Mouse (Mus musculus) gastrocnemius, postnatal 25 days (tissue): ENCODE data around the gene Srp54c. TPM values are rescaled to one million over a fixed set of nuclear protein-coding genes. Genes with fewer than 3 reads are reported as not detected.

Source experiments
- DNase-seq: peaks from one replicate; pipeline ENCODE4 v3.0.0; 2022
- total RNA-seq, 2 experiments: library from RNA; stranded (reverse); gene quantifications; 1 replicate in 1 of 2; 2 replicates in 1 of 2; pipeline ENCODE4 v1.2.3; 2021

Srp54c gene
- total RNA-seq, 2 experiments from 2014 or later: 21.9 to 25.3 TPM

- DNase-seq: no peak
These were observed 79.5 kb downstream of the Srp54c start for GRCm38 (mm10) chr12:55309501-55309900.

DNA sequence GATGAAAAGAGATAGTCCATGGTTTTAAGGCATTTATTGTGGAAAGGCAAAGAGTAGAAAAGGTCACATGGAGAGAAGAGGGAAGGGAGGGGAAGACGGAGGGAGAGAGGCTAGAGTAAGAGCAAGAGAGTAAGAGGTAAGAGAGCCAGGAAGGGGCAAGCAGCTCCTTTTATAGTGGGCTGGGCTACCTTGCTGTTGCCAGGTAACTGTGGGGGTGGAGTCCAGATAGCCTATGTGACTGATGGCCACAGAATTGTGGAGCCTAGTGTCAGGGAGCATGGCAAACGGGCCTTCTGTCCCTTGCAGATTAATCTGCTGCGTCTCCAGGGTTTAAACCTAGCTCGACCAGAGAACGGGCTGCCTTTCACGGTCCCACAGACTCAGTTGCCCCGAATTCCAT, 81.9 kb downstream of the Srp54c start:
- no peak for DNase-seq

Other genes with a start within 250 kb of the Srp54c start
- not detected for gene Gm20403, start 243.6 kb upstream of the Srp54c start, total RNA-seq
- gene Baz1a, start 215.8 kb upstream of the Srp54c start, total RNA-seq: 1 to 10 TPM; 4.6 to 5.5 TPM
- gene 2700097O09Rik, start 150.1 kb upstream of the Srp54c start, total RNA-seq: 1 to 10 TPM; 5.6 to 6.6 TPM
- 10 to 100 TPM; 62.6 to 69.8 TPM for gene Srp54a, start 149.9 kb upstream of the Srp54c start, total RNA-seq
- gene Fam177a, start 105.7 kb upstream of the Srp54c start, total RNA-seq: 1 to 10 TPM; 3.9 to 8.4 TPM
- gene Srp54b, start 75.1 kb upstream of the Srp54c start, total RNA-seq: 10 to 100 TPM; 31.1 to 32.2 TPM
- 1 to 10 TPM in 1 of 2 experiments, not detected in 1; 2.9 TPM for gene 1700047I17Rik2, start 30.6 kb upstream of the Srp54c start, total RNA-seq
- gene 1110008L16Rik, start 69.4 kb downstream of the Srp54c start, total RNA-seq: 1 to 10 TPM; 8.7 to 8.9 TPM
- 10 to 100 TPM; 10.1 to 10.3 TPM for gene Ppp2r3c, start 72.8 kb downstream of the Srp54c start, total RNA-seq
- gene Psma6, start 154.1 kb downstream of the Srp54c start, total RNA-seq: 100 to 1,000 TPM; 140 to 155 TPM